Mouse (Mus musculus) Muller cell, postnatal 12 days (primary cell): ENCODE measurements at regions not wholly inside any gene's neighbourhood (a gene's known extent, or its start where the extent isn't known, plus 50 kb on each side); places are given as distances from the start of the nearest gene placed in this dataset.

Experiments used
- DNase-seq: peaks from one replicate; pipeline ENCODE4 v3.0.0-alpha.2; 2015; ENCODE audit errors: inconsistent ontology term

GRCm38 (mm10) chr12:47466740-47467139 lies 648.0 kb upstream of the Nova1 start:
- DNase-seq, result peak; percentile 36

- peak; percentile 38 for DNase-seq
Observed at GRCm38 (mm10) chr12:47465924-47466323, 647.2 kb upstream of the Nova1 start.

- DNase-seq, result no peak
Observed at GRCm38 (mm10) chr12:47431669-47432068, 612.9 kb upstream of the Nova1 start.

GRCm38 (mm10) chr12:47412251-47412650 lies 593.5 kb upstream of the Nova1 start:
- DNase-seq, result peak; percentile 25

GRCm38 (mm10) chr12:47406563-47406962 lies 587.8 kb upstream of the Nova1 start:
- no peak for DNase-seq

GRCm38 (mm10) chr12:47406131-47406530 lies 587.4 kb upstream of the Nova1 start:
- DNase-seq, result peak; percentile 12

- DNase-seq, result no peak
Observed at GRCm38 (mm10) chr12:47383225-47383624, 564.5 kb upstream of the Nova1 start.

- no peak for DNase-seq
Observed at GRCm38 (mm10) chr12:47353269-47353668, 534.5 kb upstream of the Nova1 start.

GRCm38 (mm10) chr12:47351229-47351628 lies 532.5 kb upstream of the Nova1 start:
- DNase-seq, result no peak

- DNase-seq, result peak; percentile 7
Observed at GRCm38 (mm10) chr12:47313413-47313812, 494.7 kb upstream of the Nova1 start.

GRCm38 (mm10) chr12:47275904-47276303 lies 457.2 kb upstream of the Nova1 start:
- DNase-seq, result no peak

- no peak for DNase-seq
Observed at GRCm38 (mm10) chr12:47272309-47272708, 453.6 kb upstream of the Nova1 start.

GRCm38 (mm10) chr12:47264118-47264517 lies 445.4 kb upstream of the Nova1 start:
- DNase-seq, result no peak

GRCm38 (mm10) chr12:47263408-47263807 lies 444.7 kb upstream of the Nova1 start:
- DNase-seq, result peak; percentile 79

GRCm38 (mm10) chr12:47252306-47252705 lies 433.6 kb upstream of the Nova1 start:
- DNase-seq, result no peak

GRCm38 (mm10) chr12:47243623-47244514 lies 425.1 kb upstream of the Nova1 start:
- DNase-seq, result no peak

GRCm38 (mm10) chr12:47220016-47220415 lies 401.3 kb upstream of the Nova1 start:
- no peak for DNase-seq

- no peak for DNase-seq
Observed at GRCm38 (mm10) chr12:47219340-47219739, 400.6 kb upstream of the Nova1 start.

GRCm38 (mm10) chr12:47211417-47212104 lies 392.8 kb upstream of the Nova1 start:
- DNase-seq, result no peak

- DNase-seq, result no peak
Observed at GRCm38 (mm10) chr12:47202936-47203335, 384.2 kb upstream of the Nova1 start.

GRCm38 (mm10) chr12:47198609-47199008 lies 379.9 kb upstream of the Nova1 start:
- DNase-seq, result no peak

- no peak for DNase-seq
Observed at GRCm38 (mm10) chr12:47164736-47165135, 346.0 kb upstream of the Nova1 start.
